Comparison of ENCODE assay signal across 12 mouse cellular contexts in the genomic region with DNA sequence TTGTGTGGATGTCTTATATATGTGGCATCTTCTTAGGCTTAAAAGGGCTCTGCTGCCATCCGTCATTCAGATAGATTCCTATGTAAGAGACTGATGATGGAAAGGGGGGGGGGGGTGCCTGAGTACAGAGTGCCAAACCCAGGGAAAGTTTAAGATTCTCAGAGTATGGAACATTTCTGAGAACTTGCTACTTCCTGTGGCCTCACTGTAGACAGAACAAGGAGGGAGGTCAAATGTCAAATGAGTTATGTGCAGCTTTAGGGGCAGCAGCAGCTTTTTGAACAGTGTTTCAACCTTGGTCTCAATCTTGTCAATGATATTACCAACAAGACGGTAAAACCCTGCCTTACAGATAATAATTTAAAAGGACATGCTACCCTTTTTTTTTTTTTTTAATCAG.
"Had no signal": no experiment of that assay in that cellular context is flagged by ENCODE, and none has a peak within 500 bp of the region (broad histone marks: within the 10 kb centered on the region; RNA-seq: fewer than 3 reads in every experiment).

No protein-coding gene starts in this region.

- DNase-seq: lung, adult 18-20 months; lung, embryonic 14.5 days; lung, postnatal 14 days; lung, postnatal 36 days; retina, postnatal 1 day; right cerebral cortex, adult 18-20 months; right cerebral cortex, postnatal 25 days; right cerebral cortex, postnatal 4 days; spleen, adult 18-20 months; thymus, adult 18-20 months; thymus, postnatal 14 days; thymus, postnatal 36 days had no signal
